Mouse (Mus musculus) left cerebral cortex, adult 2 months (tissue): ENCODE results near the gene Tm9sf3. TPM values are rescaled to one million over a fixed set of nuclear protein-coding genes. Genes with fewer than 3 reads are reported as not detected.
A peak's percentile ranks its signal among the peaks of the same experiment; 100 is the strongest.

Source experiments
- DNase-seq, 2 experiments: peaks; one replicate each; pipeline ENCODE4 v3.0.0; 2021 to 2022; ENCODE audit warnings: low spot score in 2 of 2, mixed read lengths in 1 of 2; ENCODE audit errors: extremely low spot score in 1 of 2
- H3K27ac ChIP-seq: fragments of 200-600 bp; 2 replicates; pipeline ENCODE4 v1.8.1; 2022
- H3K4me3 ChIP-seq: fragments of 200-600 bp; 2 replicates; pipeline ENCODE4 v1.8.1; 2022
- CTCF ChIP-seq: fragments of 200-600 bp; IDR thresholded peaks from 2 replicates; pipeline ENCODE4 v1.8.1; 2022; ENCODE audit warnings: antibody characterized with exemption, mild to moderate bottlenecking, moderate library complexity
- intact Hi-C: fragments of 180-260 bp; cut with DNase I; formaldehyde crosslinking; loops from one replicate; pipeline ENCODE4 v1.15.1; 2025
- total RNA-seq, 2 experiments: library from RNA; stranded (reverse); gene quantifications; 2 replicates each; pipeline ENCODE4 v1.2.3; 2021

Gene Tm9sf3
- total RNA-seq, 2 experiments from 2014 or later = 130 to 135 TPM

DNA sequence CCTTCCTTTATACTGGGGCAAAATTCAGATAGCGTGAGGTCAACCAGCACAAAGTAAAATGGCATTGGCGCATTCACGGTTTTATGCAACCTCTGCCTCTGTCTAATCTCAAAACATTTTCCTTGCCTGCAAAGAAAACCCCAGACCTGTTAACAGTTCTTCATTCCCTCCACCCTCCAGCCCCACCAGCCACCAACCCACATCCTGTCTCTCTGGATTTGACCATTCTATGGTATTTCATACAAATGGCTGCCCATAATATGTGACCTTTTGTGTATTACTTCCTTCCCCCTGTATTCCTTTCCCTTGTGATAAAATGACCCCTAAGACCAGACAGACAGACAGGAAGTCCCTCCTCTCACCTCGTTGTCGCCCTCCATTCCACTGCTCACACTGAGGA lies 18.9 kb upstream of the Tm9sf3 start:
- DNase-seq = no peak
- TF ChIP-seq CTCF = no peak
- Histone ChIP-seq H3K4me3 (no peak overlapping the region), H3K27ac (no peak overlapping the region)
- intact Hi-C loops = no loop called here

DNA sequence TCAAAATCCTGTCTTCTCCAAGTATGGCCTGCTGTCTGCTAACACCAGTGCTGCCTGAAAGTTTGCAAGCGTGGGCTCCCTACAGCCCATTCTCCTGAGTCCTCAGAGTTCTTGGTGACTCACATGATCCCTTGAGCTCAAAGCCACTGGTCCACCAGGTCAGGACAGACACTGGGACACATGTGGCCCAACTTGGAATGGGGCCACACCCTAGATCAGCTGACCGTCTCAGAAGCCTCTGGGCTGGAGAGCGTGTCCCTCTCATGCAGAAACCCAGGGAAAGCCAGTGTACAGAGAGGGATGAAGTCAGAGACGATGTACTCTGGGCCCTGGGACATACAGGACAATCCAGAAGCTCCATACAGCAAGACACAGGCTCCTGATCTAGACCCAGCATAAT lies 18.4 kb upstream of the Tm9sf3 start:
- H3K27ac ChIP-seq = no peak overlapping the region
- intact Hi-C loops = no loop called here
- H3K4me3 ChIP-seq = no peak overlapping the region
- TF ChIP-seq CTCF = no peak
- DNase-seq = no peak

DNA sequence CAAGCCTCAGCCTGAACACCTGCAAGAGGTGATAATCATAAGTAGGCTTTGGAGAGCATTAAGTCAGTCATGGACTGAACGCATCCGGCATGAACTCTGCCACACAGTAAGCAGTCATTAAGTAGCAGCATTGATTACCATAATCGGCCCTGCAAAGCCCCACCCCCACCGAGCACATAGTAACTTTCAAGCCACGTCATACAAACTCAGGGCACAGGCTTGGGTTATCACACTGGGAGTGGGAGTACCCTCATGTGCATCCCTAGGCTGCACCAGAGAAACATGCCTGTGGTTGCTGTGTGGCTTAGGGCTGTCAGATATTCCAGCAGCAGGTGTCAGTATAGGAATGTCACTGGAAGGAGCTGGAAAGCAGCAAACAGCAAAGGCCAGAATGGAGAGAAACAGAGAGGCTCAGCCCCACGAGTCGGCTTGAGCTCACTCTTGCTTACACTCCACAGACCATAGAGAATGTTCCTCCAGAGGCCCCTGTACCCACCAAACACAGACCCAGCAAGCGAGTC lies 16.0 kb upstream of the Tm9sf3 start:
- no peak for DNase-seq
- Histone ChIP-seq H3K27ac (no peak overlapping the region), H3K4me3 (no peak overlapping the region)
- intact Hi-C loops = no loop called here
- no peak for TF ChIP-seq CTCF

DNA sequence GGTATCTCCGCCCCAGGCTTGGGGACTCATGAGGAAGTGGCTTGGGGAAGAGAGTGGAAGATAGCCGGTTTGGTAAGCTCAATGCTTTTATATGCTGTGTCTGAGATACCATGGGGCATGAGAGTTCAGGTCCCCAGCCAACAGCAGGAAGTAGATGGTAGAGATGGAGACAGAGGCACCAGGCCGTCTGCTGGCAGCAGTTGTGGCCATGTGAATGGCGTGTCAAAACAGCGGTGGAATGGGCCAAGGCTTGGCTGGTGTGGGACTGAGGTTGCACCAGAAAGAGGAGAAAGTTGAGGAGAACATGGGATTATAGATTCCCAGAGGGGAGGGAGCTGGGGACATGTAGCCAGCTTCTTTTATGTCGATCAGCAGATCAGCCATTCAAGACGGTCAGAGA lies 14.8 kb upstream of the Tm9sf3 start:
- no peak for DNase-seq
- intact Hi-C loops = no loop called here
- H3K4me3 ChIP-seq = no peak overlapping the region
- no peak overlapping the region for H3K27ac ChIP-seq
- no peak for TF ChIP-seq CTCF

DNA sequence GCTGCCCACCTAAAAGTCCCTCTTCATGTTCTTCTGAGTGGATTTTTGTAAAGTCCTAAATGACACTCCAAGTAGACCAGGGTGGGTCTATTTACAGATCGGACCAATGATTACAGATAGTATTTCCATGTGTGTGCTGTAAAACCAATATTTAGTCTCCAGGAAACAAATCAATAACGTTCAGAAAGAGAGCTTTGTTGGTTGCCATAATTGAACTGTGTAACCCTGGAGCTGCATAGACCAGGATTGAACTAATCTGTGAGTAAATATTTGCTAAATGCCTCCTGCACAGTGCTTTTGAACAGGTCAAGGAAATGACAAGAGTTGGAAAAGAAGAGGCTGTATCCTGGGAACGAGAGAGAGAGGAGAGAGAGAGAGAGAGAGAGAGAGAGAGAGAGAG lies 11.8 kb upstream of the Tm9sf3 start:
- no peak overlapping the region for H3K4me3 ChIP-seq
- DNase-seq = no peak
- TF ChIP-seq CTCF = no peak
- H3K27ac ChIP-seq = no peak overlapping the region
- intact Hi-C loops = no loop called here

DNA sequence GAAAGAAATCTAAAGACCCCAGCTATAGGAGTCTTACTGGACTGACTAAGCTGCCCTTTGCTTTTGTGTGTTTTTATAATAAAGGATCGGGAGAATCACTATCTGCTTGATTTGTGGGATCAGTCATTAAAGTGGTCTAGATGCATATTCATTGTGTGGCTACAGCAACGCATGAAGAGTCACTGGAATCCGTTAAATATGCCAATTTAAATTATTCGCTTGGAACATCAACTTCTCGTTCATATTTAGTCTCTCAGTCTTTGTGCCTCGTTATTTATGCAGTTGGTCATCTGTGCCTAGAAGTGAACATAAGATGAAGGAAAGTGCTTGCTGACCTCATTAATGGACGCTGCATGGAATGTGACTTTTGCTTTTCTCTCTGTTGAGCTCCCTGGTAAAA lies 7.1 kb upstream of the Tm9sf3 start:
- Histone ChIP-seq H3K27ac (no peak overlapping the region), H3K4me3 (no peak overlapping the region)
- DNase-seq = no peak
- intact Hi-C loops = no loop called here
- no peak for TF ChIP-seq CTCF

DNA sequence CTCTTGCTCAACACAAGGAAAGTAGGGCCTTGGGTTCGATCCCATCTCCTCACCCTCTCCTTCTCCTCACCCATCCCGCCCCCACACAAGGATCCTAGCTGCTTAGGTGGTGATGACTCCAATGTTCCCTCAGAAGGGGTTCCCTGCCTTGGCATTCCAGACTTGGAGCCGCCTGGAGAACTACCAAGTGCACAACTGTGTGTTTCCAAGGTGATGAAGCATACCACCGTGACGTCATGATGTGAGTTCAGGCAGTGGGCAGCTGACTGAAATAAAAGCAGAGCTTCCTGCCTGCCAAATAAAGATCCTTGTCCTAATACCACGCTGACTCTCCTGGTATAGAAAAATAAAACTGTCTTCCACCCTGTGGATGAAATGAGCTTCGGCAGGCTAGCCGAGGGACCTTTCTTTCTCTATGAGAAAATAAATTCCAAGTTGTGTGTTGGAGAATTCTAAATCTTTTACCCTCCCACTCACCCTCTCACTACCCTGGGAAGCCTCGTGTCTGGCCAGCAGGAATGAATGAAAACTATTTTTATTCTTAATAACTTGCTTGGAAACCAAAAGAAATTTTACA lies 6.4 kb upstream of the Tm9sf3 start:
- no peak overlapping the region for H3K27ac ChIP-seq
- intact Hi-C loops = no loop called here
- peak; percentile 57 to 64 for DNase-seq
- TF ChIP-seq CTCF = peak; percentile 12
- no peak overlapping the region for H3K4me3 ChIP-seq

DNA sequence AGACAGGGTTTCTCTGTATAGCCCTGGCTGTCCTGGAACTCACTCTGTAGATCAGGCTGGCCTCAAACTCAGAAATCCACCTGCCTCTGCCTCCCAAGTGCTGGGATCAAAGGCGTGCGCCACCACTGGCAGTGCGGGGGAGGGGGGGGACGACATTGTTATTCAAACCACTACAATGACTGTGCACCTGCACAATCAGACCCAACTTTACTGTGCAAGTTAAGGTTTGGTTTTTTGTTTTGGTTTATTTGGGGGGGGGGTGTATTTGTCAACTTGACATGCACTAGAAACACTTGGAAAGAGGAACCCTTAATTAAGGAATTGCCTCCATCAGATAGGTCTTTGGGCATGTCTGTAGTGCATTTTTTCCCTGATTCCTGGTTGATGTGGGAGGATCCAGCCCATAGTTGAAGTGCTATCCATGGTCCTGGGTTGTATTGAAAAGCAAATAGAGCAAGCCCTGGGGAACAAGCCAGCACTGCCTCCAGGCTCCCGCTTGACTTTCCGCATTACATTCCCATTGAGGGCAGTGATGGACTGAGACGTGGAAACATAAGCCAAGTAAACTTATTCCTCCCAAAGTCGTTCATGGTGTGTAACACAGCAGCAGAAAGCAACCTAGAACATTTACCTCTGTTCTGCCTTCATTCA lies 2.6 kb upstream of the Tm9sf3 start:
- intact Hi-C loops = no loop called here
- no peak for DNase-seq
- no peak for TF ChIP-seq CTCF
- no peak overlapping the region for H3K4me3 ChIP-seq
- no peak overlapping the region for H3K27ac ChIP-seq

DNA sequence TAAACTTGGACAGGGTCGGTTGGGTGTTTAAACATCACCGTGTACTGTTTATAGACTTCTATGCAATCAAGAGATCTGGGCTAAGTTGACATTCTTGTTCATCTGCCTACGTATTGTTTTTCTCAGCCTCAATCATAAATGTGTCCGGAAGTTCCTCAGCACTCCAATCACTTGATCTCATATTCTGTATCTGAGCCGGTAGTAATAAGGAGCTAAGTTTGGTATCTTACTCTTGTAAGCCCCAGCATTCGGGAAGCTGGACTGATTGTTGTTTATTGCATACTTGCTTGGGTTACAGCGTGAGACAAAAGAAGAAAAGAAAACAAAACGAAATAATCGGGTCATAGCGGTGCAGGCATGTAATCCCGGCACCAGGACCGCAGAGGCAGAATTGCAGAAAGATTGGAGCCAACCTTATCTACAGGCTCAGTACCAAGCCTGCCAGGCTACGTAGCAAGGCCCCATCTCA lies 568 bp upstream of the Tm9sf3 start:
- Histone ChIP-seq H3K4me3 (peak overlapping the region; percentile 95), H3K27ac (peak overlapping the region; percentile 98)
- TF ChIP-seq CTCF = no peak
- intact Hi-C loops = loop anchor here (1.0 kb wide), 1 partner anchor 218 kb away; the partner anchor contains the start of gene Lcor
- DNase-seq = no peak

DNA sequence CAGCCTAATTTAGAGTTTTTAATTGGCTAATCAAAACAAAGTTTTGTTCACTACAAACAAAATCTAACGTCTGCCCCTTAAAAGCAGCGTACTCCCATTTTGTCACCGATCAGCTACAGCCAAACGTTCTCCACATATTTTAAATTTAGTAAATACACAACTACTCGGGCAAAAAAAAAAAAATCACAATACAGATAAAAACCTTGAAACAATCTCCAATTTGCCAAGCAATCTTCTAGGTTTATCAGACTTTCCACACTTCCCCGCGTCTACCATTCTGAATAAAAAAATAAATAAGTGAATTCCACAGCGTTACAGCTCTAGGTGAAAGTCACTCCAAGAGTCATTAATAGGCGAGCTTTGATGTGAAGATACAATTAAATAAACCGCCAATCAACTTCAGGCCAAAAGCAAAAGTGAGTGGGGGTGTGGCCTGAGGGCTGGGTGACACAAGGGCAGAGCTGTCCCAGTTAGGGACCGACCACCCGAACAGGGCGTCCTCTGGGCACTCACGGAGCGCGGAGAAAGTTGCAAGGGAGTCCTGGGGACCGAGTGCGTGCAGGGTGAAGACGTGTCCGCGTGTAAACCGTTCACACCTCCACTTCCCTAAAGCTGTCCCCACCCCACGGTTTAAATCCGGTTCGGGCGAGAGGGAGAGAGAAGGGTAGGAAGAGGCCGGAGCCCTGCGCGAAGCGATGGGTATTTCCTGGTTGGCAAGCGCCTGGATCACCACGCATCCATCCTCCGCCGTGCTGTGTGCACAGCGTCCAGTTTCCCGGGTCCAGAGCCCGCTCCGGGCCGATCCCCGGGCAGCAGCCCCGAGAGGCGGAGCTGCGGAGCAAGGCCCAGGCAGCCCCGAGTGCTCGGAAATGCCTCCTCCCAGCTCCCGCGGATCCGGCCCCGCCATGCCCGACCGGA lies 826 bp downstream of the Tm9sf3 start:
- H3K4me3 ChIP-seq = peak overlapping the region; percentile 95
- peak; percentile 58 to 67 for DNase-seq
- intact Hi-C loops = no loop called here
- peak overlapping the region; percentile 98 for H3K27ac ChIP-seq
- no peak for TF ChIP-seq CTCF

DNA sequence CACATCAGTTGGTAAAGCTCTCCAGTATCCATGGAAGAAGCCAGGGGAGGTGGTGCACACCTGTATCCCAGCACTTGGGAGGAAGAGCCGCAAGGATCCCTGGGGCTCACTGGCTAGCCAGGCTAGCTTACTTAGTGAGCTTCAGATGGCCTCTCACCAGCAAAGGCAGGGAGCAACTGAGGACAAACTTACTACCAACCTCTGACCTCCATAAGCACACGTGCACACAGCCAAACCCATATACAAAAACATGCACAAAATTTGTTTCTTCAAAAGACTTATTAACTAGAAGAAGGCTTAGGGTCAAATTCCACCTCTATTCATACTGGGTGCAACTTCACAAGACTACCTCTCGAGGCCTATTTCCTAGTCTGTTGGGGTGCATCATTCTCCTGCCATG lies 3.1 kb downstream of the Tm9sf3 start:
- no peak for TF ChIP-seq CTCF
- no peak for DNase-seq
- no peak overlapping the region for H3K4me3 ChIP-seq
- intact Hi-C loops = no loop called here
- H3K27ac ChIP-seq = no peak overlapping the region

DNA sequence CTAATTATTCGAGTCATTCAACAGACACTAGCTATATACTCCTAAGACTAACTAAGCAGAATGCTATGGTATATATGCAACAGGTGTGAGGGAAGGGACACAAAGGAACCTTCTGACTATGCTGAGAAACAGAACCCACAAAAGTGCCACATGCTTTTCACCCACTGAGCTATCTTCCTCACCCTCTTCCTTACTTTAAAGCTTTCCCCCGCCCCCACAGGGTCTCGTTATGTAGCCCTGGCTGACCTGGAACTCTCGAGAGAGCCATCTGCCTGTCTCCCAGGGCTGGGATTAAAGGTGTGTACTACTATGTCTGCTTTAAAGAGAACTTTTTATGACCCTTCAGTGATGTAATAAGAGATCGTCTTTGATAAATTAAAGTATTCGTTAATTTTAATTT lies 4.5 kb downstream of the Tm9sf3 start:
- intact Hi-C loops = no loop called here
- no peak for TF ChIP-seq CTCF
- Histone ChIP-seq H3K27ac (no peak overlapping the region), H3K4me3 (no peak overlapping the region)
- no peak for DNase-seq
